In genomic region chr2:101961391-101961790, GRCm38 (mm10) we compare ENCODE assay signal across 21 mouse cellular contexts.
DNase-seq lines count a peak whose midpoint lies in the region; ATAC-seq and TF ChIP-seq lines count a peak whose summit lies in the region.
"Had no signal": no experiment of that assay in that cellular context is flagged by ENCODE, and none has a peak within 500 bp of the region (broad histone marks: within the 10 kb centered on the region; RNA-seq: fewer than 3 reads in every experiment).

No protein-coding gene starts in this region.

- no peaks in the 10 kb centered on the region for H3K27me3 ChIP-seq in hindbrain, embryonic 10.5 days (ENCODE audit: insufficient read depth, poor library complexity, severe bottlenecking)
- no peaks in the 10 kb centered on the region for H3K27me3 ChIP-seq in hindbrain, postnatal 0 days (ENCODE audit: insufficient read depth, low read length)
- H3K27me3 ChIP-seq in midbrain, embryonic 14.5 days (ENCODE audit: control insufficient read depth, insufficient read depth, low read length): no peaks in the 10 kb centered on the region
- H3K27me3 ChIP-seq in midbrain, embryonic 11.5 days (ENCODE audit: control insufficient read depth, insufficient read depth, low read length): no peaks in the 10 kb centered on the region
- H3K27me3 ChIP-seq in embryonic facial prominence, embryonic 10.5 days (replicated peaks; ENCODE audit: low read depth, poor library complexity, severe bottlenecking): no peaks in the 10 kb centered on the region
- H3K27me3 ChIP-seq in neural tube, embryonic 15.5 days (replicated peaks): no peaks in the 10 kb centered on the region
- H3K27me3 ChIP-seq: limb, embryonic 13.5 days; liver, embryonic 12.5 days; stomach, embryonic 15.5 days had no signal

- H3K27ac ChIP-seq in hindbrain, embryonic 10.5 days: peak overlapping the region; percentile 3; the same call in 1 of the 2 replicates
- no peak overlapping the region for H3K27ac ChIP-seq in hindbrain, postnatal 0 days
- peak overlapping the region; percentile 56 for H3K27ac ChIP-seq in midbrain, embryonic 14.5 days (replicated peaks; ENCODE audit: low read depth, low read length)
- no peak overlapping the region for H3K27ac ChIP-seq in midbrain, embryonic 11.5 days (ENCODE audit: low read depth, low read length)
- H3K27ac ChIP-seq in embryonic facial prominence, embryonic 10.5 days (replicated peaks): peak overlapping the region; percentile 59
- peak overlapping the region; percentile 33; the same call in 1 of the 2 replicates for H3K27ac ChIP-seq in neural tube, embryonic 15.5 days (replicated peaks)
- H3K27ac ChIP-seq: gastrocnemius, adult 2 months; heart, embryonic 10.5 days; limb, embryonic 13.5 days; liver, embryonic 12.5 days; stomach, embryonic 15.5 days had no signal

- H3K9me3 ChIP-seq in hindbrain, embryonic 10.5 days: no peaks in the 10 kb centered on the region
- H3K9me3 ChIP-seq in hindbrain, postnatal 0 days (ENCODE audit: low read length): no peaks in the 10 kb centered on the region
- no peaks in the 10 kb centered on the region for H3K9me3 ChIP-seq in midbrain, embryonic 14.5 days (ENCODE audit: control insufficient read depth, low read length)
- H3K9me3 ChIP-seq in midbrain, embryonic 11.5 days (ENCODE audit: control insufficient read depth, low read length): no peaks in the 10 kb centered on the region
- H3K9me3 ChIP-seq in embryonic facial prominence, embryonic 10.5 days: no peaks in the 10 kb centered on the region
- H3K9me3 ChIP-seq in neural tube, embryonic 15.5 days (replicated peaks): no peaks in the 10 kb centered on the region
- H3K9me3 ChIP-seq: heart, embryonic 10.5 days; limb, embryonic 13.5 days; liver, embryonic 12.5 days; stomach, embryonic 15.5 days had no signal

- H3K36me3 ChIP-seq in hindbrain, embryonic 10.5 days: no peaks in the 10 kb centered on the region
- H3K36me3 ChIP-seq in hindbrain, postnatal 0 days (ENCODE audit: insufficient read depth, low read length): no peaks in the 10 kb centered on the region
- no peaks in the 10 kb centered on the region for H3K36me3 ChIP-seq in midbrain, embryonic 14.5 days (ENCODE audit: control insufficient read depth, insufficient read depth, low read length)
- H3K36me3 ChIP-seq in midbrain, embryonic 11.5 days (ENCODE audit: control insufficient read depth, insufficient read depth, low read length): no peaks in the 10 kb centered on the region
- H3K36me3 ChIP-seq in embryonic facial prominence, embryonic 10.5 days (replicated peaks): no peaks in the 10 kb centered on the region
- no peaks in the 10 kb centered on the region for H3K36me3 ChIP-seq in neural tube, embryonic 15.5 days
- H3K36me3 ChIP-seq: heart, embryonic 10.5 days; limb, embryonic 13.5 days; liver, embryonic 12.5 days; stomach, embryonic 15.5 days had no signal

- H3K4me2 ChIP-seq in hindbrain, postnatal 0 days (ENCODE audit: low read depth, low read length): no peak overlapping the region
- no peak overlapping the region for H3K4me2 ChIP-seq in midbrain, embryonic 14.5 days (ENCODE audit: low read length)
- H3K4me2 ChIP-seq in midbrain, embryonic 11.5 days: no peak overlapping the region
- H3K4me2 ChIP-seq in neural tube, embryonic 15.5 days: no peak overlapping the region
- H3K4me2 ChIP-seq: limb, embryonic 13.5 days; liver, embryonic 12.5 days; stomach, embryonic 15.5 days had no signal

- 49% methylated on average over 1 of the region's 1 CpGs for WGBS in hindbrain, embryonic 10.5 days
- WGBS in hindbrain, postnatal 0 days: 69% methylated on average over 1 of the region's 1 CpGs
- 61% methylated on average over 1 of the region's 1 CpGs for WGBS in midbrain, embryonic 14.5 days
- 50% methylated on average over 1 of the region's 1 CpGs for WGBS in midbrain, embryonic 11.5 days
- 60% methylated on average over 1 of the region's 1 CpGs for WGBS in embryonic facial prominence, embryonic 10.5 days
- WGBS in neural tube, embryonic 15.5 days: 44% methylated on average over 1 of the region's 1 CpGs

- intact Hi-C loops in heart, postnatal 25 days (cut with DNase I): no loop called here

- DNase-seq in hindbrain, embryonic 10.5 days (ENCODE audit: low spot score): no peak
- no peak for DNase-seq in hindbrain, postnatal 0 days (ENCODE audit: low spot score)
- DNase-seq in midbrain, embryonic 14.5 days: no peak
- no peak for DNase-seq in midbrain, embryonic 11.5 days (ENCODE audit: low spot score, missing footprints)
- no peak for DNase-seq in embryonic facial prominence, embryonic 10.5 days (ENCODE audit: low spot score)
- DNase-seq in heart, postnatal 25 days (ENCODE audit: low spot score): no peak
- no peak for DNase-seq in right cerebral cortex, postnatal 14 days
- DNase-seq: adrenal gland, postnatal 14 days; cerebellum, adult 8-10 months; cerebellum, postnatal 36 days; embryo, embryonic 11 days; gastrocnemius, adult 2 months; kidney, postnatal 25 days; layer of hippocampus, postnatal 36 days; lung, postnatal 10 days had no signal

- no peak for TF ChIP-seq CTCF in hindbrain, postnatal 0 days (IDR thresholded peaks at IDR 0.05; ENCODE audit: low read depth)

- no peak overlapping the region for H3K4me3 ChIP-seq in hindbrain, embryonic 10.5 days
- H3K4me3 ChIP-seq in hindbrain, postnatal 0 days (ENCODE audit: low read length): no peak overlapping the region
- H3K4me3 ChIP-seq in midbrain, embryonic 14.5 days (replicated peaks; ENCODE audit: low read depth, low read length): no peak overlapping the region
- H3K4me3 ChIP-seq in midbrain, embryonic 11.5 days (ENCODE audit: low read depth, low read length): no peak overlapping the region
- H3K4me3 ChIP-seq in embryonic facial prominence, embryonic 10.5 days: no peak overlapping the region
- no peak overlapping the region for H3K4me3 ChIP-seq in neural tube, embryonic 15.5 days (replicated peaks)
- H3K4me3 ChIP-seq: gastrocnemius, adult 2 months; heart, embryonic 10.5 days; limb, embryonic 13.5 days; liver, embryonic 12.5 days; stomach, embryonic 15.5 days had no signal

- H3K9ac ChIP-seq in hindbrain, postnatal 0 days (replicated peaks; ENCODE audit: low read length): no peak overlapping the region
- no peak overlapping the region for H3K9ac ChIP-seq in midbrain, embryonic 14.5 days (replicated peaks; ENCODE audit: low read length)
- no peak overlapping the region for H3K9ac ChIP-seq in midbrain, embryonic 11.5 days (ENCODE audit: low read length)
- H3K9ac ChIP-seq in neural tube, embryonic 15.5 days (replicated peaks): no peak overlapping the region
- H3K9ac ChIP-seq: limb, embryonic 13.5 days; liver, embryonic 12.5 days; stomach, embryonic 15.5 days had no signal

- ATAC-seq in hindbrain, postnatal 0 days: no peak
- no peak for ATAC-seq in midbrain, embryonic 14.5 days (ENCODE audit: low FRiP score, low TSS enrichment)
- no peak for ATAC-seq in midbrain, embryonic 11.5 days (ENCODE audit: low FRiP score)
- no peak; the same call in 1 of the 2 replicates for ATAC-seq in neural tube, embryonic 15.5 days (ENCODE audit: low FRiP score)
- ATAC-seq: intestine, postnatal 0 days; liver, embryonic 12.5 days had no signal

- peaks cover 56% of the 10 kb centered on the region for H3K4me1 ChIP-seq in hindbrain, embryonic 10.5 days (replicated peaks)
- H3K4me1 ChIP-seq in hindbrain, postnatal 0 days (ENCODE audit: insufficient read depth, low read length): 0 out of 2 replicates have a peak, but pooled peaks cover 3% of the 10 kb centered on the region
- H3K4me1 ChIP-seq in midbrain, embryonic 14.5 days (ENCODE audit: control insufficient read depth, insufficient read depth, low read length): peaks cover 27% of the 10 kb centered on the region
- peaks cover 20% of the 10 kb centered on the region for H3K4me1 ChIP-seq in midbrain, embryonic 11.5 days (ENCODE audit: control insufficient read depth, insufficient read depth, low read length)
- peaks cover 56% of the 10 kb centered on the region for H3K4me1 ChIP-seq in embryonic facial prominence, embryonic 10.5 days
- peaks cover 42% of the 10 kb centered on the region for H3K4me1 ChIP-seq in neural tube, embryonic 15.5 days

Comparison
In these comparisons a context has a peak if more than half of its experiments do, and no peak if none do; other contexts are left out.
1. H3K27ac ChIP-seq: peak in hindbrain, embryonic 10.5 days (single experiment), midbrain, embryonic 14.5 days (single experiment), embryonic facial prominence, embryonic 10.5 days (single experiment) and neural tube, embryonic 15.5 days (single experiment); none in hindbrain, postnatal 0 days (single experiment) and midbrain, embryonic 11.5 days (single experiment).